Mouse (Mus musculus) intestine, postnatal 0 days (tissue): ENCODE measurements around the gene Ormdl3. TPM values are rescaled to one million over a fixed set of nuclear protein-coding genes. Genes with fewer than 3 reads are reported as not detected.

ENCODE experiments used
- ATAC-seq: fragments of 200-750 bp; cut with Nextera tagmentation; 2 replicates; pipeline ENCODE4 v1.8.0; 2017; ENCODE audit warnings: mild to moderate bottlenecking, moderate TSS enrichment, moderate library complexity
- H3K27ac ChIP-seq: fragments of 300-500 bp; sonication (generic); 2 replicates; pipeline ENCODE4 v1.5.1; 2014; ENCODE audit warnings: mild to moderate bottlenecking, low read depth, low read length, moderate library complexity
- H3K27me3 ChIP-seq: fragments of 300-500 bp; sonication (generic); replicated peaks from 2 replicates; pipeline ENCODE4 v1.6.1; 2014; ENCODE audit warnings: low read length, mixed read lengths; ENCODE audit not compliant: control insufficient read depth, insufficient read depth
- H3K36me3 ChIP-seq: fragments of 300-500 bp; sonication (generic); 2 replicates; pipeline ENCODE4 v1.6.1; 2014; ENCODE audit warnings: mild to moderate bottlenecking, moderate library complexity; ENCODE audit not compliant: control insufficient read depth, insufficient read depth
- H3K4me1 ChIP-seq: fragments of 300-500 bp; sonication (generic); replicated peaks from 2 replicates; pipeline ENCODE4 v1.6.1; 2014; ENCODE audit warnings: antibody characterized with exemption, low read length, mixed read lengths; ENCODE audit not compliant: control insufficient read depth, insufficient read depth
- H3K4me2 ChIP-seq: fragments of 300-500 bp; sonication (generic); replicated peaks from 2 replicates; pipeline ENCODE4 v1.6.1; 2014; ENCODE audit warnings: low read depth, mild to moderate bottlenecking, moderate library complexity
- H3K4me3 ChIP-seq: fragments of 300-500 bp; sonication (generic); 2 replicates; pipeline ENCODE4 v1.5.1; 2014; ENCODE audit warnings: low read depth, low read length
- H3K9ac ChIP-seq: fragments of 300-500 bp; sonication (generic); 2 replicates; pipeline ENCODE4 v1.6.1; 2014; ENCODE audit warnings: mild to moderate bottlenecking, low read depth, low read length
- H3K9me3 ChIP-seq: fragments of 300-500 bp; sonication (generic); 2 replicates; pipeline ENCODE4 v1.6.1; 2016; ENCODE audit warnings: mixed run types; ENCODE audit not compliant: control insufficient read depth
- CTCF ChIP-seq: sonication (generic); IDR thresholded peaks from 2 replicates; pipeline ENCODE4 v1.5.1; 2016; ENCODE audit warnings: low read depth, mild to moderate bottlenecking, control low read depth, antibody characterized with exemption, moderate library complexity
- WGBS: fragments of 180-500 bp; shearing (Covaris S2); extraction: QIAGEN DNeasy Blood & Tissue Kit; methylation state at CpG from one replicate; pipeline ENCODE4 v1.1.7; 2014; 5-methylcytosine and 5-hydroxymethylcytosine counted together
- polyA plus RNA-seq: library from polyadenylated mRNA; unstranded; fragments of >200 nt; fragmentation: Nextera tagmentation; extraction: Ambion mirVana; gene quantifications from 2 replicates; pipeline ENCODE4 v1.2.1, GENCODE M21; 2015

Gene Ormdl3
- polyA plus RNA-seq, 1 experiment from 2014 or later = 150 TPM

GRCm38 (mm10) chr11:98542553-98542952 lies 44.6 kb downstream of the Ormdl3 start:
- Histone ChIP-seq H3K4me1 (no peaks in the 10 kb centered on the region; the same call in 1 of the 2 replicates), H3K36me3 (no peaks in the 10 kb centered on the region), H3K4me3 (no peak overlapping the region), H3K27ac (no peak overlapping the region), H3K9me3 (no peaks in the 10 kb centered on the region), H3K27me3 (peaks cover 56% of the 10 kb centered on the region), H3K9ac (no peak overlapping the region), H3K4me2 (no peak overlapping the region)
- no peak for TF ChIP-seq CTCF
- 68% methylated on average over 8 of the region's 8 CpGs for WGBS
- ATAC-seq = no peak

DNA sequence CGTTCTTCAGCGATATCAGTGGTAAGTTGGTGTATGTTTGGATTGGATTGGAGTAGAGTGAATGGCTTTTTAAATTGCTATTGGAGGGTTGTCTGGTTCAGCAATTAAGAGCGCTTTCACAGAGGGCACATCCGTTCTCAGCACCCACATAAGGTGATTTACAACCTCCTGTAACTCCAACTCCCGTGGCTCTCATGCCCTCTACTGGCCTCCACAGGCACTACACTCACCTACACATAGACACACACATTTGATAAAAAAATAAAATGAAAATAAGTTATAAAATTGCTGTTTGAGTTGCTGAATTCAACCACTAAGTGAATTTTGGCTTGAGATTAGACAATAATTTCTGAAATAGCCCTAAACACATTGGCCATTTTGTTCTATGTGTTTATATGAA lies 46.8 kb downstream of the Ormdl3 start:
- no peaks in the 10 kb centered on the region for H3K9me3 ChIP-seq
- 87% methylated on average over 5 of the region's 5 CpGs for WGBS
- no peak overlapping the region for H3K4me2 ChIP-seq
- TF ChIP-seq CTCF = peak; percentile 44
- no peak overlapping the region for H3K27ac ChIP-seq
- peaks cover 34% of the 10 kb centered on the region for H3K27me3 ChIP-seq
- no peak overlapping the region for H3K4me3 ChIP-seq
- no peak for ATAC-seq
- H3K9ac ChIP-seq = no peak overlapping the region
- H3K4me1 ChIP-seq = no peaks in the 10 kb centered on the region; the same call in 1 of the 2 replicates
- H3K36me3 ChIP-seq = no peaks in the 10 kb centered on the region

- no peaks in the 10 kb centered on the region for H3K36me3 ChIP-seq
- no peaks in the 10 kb centered on the region for H3K4me1 ChIP-seq
- no peak overlapping the region for H3K4me3 ChIP-seq
- no peak for TF ChIP-seq CTCF
- no peak overlapping the region for H3K27ac ChIP-seq
- no peak for ATAC-seq
- no peak overlapping the region for H3K4me2 ChIP-seq
- no peaks in the 10 kb centered on the region for H3K9me3 ChIP-seq
- no peak overlapping the region for H3K9ac ChIP-seq
- peaks cover 13% of the 10 kb centered on the region; the same call in 1 of the 2 replicates for H3K27me3 ChIP-seq
These were observed 49.6 kb downstream of the Ormdl3 start for GRCm38 (mm10) chr11:98537480-98538034.

Other genes with a start within 250 kb of the Ormdl3 start
- 99.5 and 102 TPM in 2 replicates for gene Ppp1r1b, start 239.0 kb downstream of the Ormdl3 start, polyA plus RNA-seq
- gene Stard3, start 229.0 kb downstream of the Ormdl3 start, polyA plus RNA-seq = 29.0 and 30.1 TPM in 2 replicates
- gene Tcap, start 203.6 kb downstream of the Ormdl3 start, polyA plus RNA-seq = 0.44 and 0.69 TPM in 2 replicates
- not detected in 2 replicates for gene Pnmt, start 200.9 kb downstream of the Ormdl3 start, polyA plus RNA-seq
- gene Pgap3, start 186.9 kb downstream of the Ormdl3 start, polyA plus RNA-seq = 14.7 and 15.1 TPM in 2 replicates
- 19.4 and 20.7 TPM in 2 replicates for gene Erbb2, start 174.9 kb downstream of the Ormdl3 start, polyA plus RNA-seq
- gene Mien1, start 148.4 kb downstream of the Ormdl3 start, polyA plus RNA-seq = 264 and 265 TPM in 2 replicates
- 50.2 and 50.7 TPM in 2 replicates for gene Grb7, start 141.0 kb downstream of the Ormdl3 start, polyA plus RNA-seq
- 0.20 and 0.24 TPM in 2 replicates for gene Ikzf3, start 41.3 kb downstream of the Ormdl3 start, polyA plus RNA-seq
- gene Zpbp2, start 36.3 kb downstream of the Ormdl3 start, polyA plus RNA-seq = 3.2 and 4.0 TPM in 2 replicates
- not detected in 2 replicates for gene Lrrc3c, start 10.9 kb upstream of the Ormdl3 start, polyA plus RNA-seq
- 0.56 and 0.58 TPM in 2 replicates for gene Gm12355, start 38.3 kb upstream of the Ormdl3 start, polyA plus RNA-seq
- not detected in 2 replicates for gene Gsdma3, start 39.0 kb upstream of the Ormdl3 start, polyA plus RNA-seq
- 0.14 and 0.16 TPM in 2 replicates for gene Gsdma2, start 59.4 kb upstream of the Ormdl3 start, polyA plus RNA-seq
- gene Gsdma, start 77.0 kb upstream of the Ormdl3 start, polyA plus RNA-seq = 0.38 and 0.42 TPM in 2 replicates
- 95.5 and 96.2 TPM in 2 replicates for gene Psmd3, start 95.2 kb upstream of the Ormdl3 start, polyA plus RNA-seq
- gene Csf3, start 113.9 kb upstream of the Ormdl3 start, polyA plus RNA-seq = 0.08 TPM in 1 of 2 replicates, not detected in the other
- 14.7 and 18.5 TPM in 2 replicates for gene Med24, start 142.1 kb upstream of the Ormdl3 start, polyA plus RNA-seq
- 32.4 and 39.1 TPM in 2 replicates for gene Thra, start 153.3 kb upstream of the Ormdl3 start, polyA plus RNA-seq
- 4.1 and 5.1 TPM in 2 replicates for gene Nr1d1, start 188.0 kb upstream of the Ormdl3 start, polyA plus RNA-seq
- gene Msl1, start 208.1 kb upstream of the Ormdl3 start, polyA plus RNA-seq = 12.6 and 15.1 TPM in 2 replicates
- gene Casc3, start 217.5 kb upstream of the Ormdl3 start, polyA plus RNA-seq = 10.8 and 12.4 TPM in 2 replicates
- 0.69 and 0.80 TPM in 2 replicates for gene Rapgefl1, start 249.4 kb upstream of the Ormdl3 start, polyA plus RNA-seq